Mouse (Mus musculus): ENCODE results near the gene Lsr.

DNA sequence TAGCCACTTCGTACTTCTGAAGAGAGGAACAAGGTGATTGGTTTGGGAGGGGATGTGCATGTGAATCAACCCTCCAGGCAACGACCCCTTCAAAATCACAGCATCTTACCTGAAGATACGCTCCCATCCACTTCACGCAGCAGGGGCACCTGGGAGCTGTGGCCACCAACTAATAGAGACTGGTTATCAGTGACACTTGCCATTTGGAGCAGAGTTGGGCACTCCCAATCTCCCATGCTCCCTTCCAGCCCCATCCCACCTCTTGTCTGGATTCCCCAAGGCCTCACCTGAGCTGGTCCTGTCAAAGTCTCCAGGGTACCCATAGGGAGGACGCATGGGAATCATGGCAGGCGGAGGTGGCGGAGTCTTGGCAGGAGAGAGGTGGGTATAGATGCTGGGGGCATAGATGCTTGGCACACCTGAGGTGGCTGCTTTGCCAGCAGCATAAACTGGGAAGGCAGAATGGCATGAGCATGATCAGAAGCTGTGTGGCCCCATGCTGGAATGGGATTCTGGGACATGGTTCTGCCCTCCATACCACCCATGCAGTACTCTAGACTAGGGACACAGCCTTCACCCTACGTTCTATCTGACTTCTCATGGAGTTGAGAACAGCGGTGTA, 14.3 kb downstream of the Lsr start:
- TF ChIP-seq GATA1 (IDR thresholded peaks at IDR 0.05; ENCODE audit: borderline replicate concordance, low read length): no peak
- no peak for TF ChIP-seq FLI1 (IDR thresholded peaks at IDR 0.05; ENCODE audit: low read length)

Measured in megakaryocyte, embryonic 14.5 days (primary cell).